ENCODE assay signal across 8 mouse cellular contexts in the genomic region with DNA sequence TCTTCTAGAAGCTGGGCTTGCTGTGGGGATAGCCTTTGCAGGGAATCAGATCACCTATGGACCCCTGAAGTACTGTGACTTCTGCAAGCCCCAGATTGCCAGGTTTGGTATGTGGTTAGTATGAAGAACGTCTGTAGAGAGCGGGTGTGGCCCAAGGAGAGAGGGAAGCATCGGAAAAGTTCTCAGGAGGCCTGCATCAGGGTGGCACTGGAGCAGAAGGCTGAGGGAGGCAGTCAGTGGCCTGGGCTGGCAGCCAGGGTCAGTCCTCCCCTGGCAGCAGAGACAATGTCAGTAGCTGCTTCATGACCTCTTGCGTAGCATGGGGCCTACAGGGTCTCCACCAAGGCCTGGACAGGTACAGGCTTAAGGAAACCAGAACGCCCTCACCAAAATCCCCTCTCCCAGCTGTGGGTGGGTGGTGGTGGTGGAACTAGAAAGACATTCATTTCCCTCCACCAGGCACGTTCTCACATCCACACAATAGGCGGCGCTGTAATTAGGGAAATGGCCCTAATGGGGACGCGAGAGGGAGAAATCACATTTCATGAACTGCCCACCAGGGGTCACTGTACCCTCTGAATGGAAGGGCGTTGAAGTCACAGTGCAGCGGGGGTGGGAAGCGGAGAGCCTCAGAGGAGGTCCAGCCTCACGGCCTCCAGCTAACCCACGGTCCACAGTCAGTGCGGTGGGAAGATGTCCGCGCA. TPM values are rescaled to one million over a fixed set of nuclear protein-coding genes. Genes with fewer than 3 reads are reported as not detected.
DNase-seq lines count a peak whose midpoint lies in the region; ATAC-seq and TF ChIP-seq lines count a peak whose summit lies in the region.

No protein-coding gene starts in this region.

- no peak overlapping the region for H3K27ac ChIP-seq in ES-Bruce4 (ENCODE audit: insufficient read depth, low read length)
- no peak overlapping the region for H3K27ac ChIP-seq in forebrain, embryonic 15.5 days (replicated peaks)

- TF ChIP-seq CTCF in ES-Bruce4 (IDR thresholded peaks at IDR 0.05; ENCODE audit: low read depth, low read length), result peak; percentile 98

- TF ChIP-seq POLR2A in ES-Bruce4 (IDR thresholded peaks at IDR 0.05; ENCODE audit: insufficient read depth, low read length), result no peak

- no peaks in the 10 kb centered on the region for H3K27me3 ChIP-seq in ES-Bruce4 (ENCODE audit: control insufficient read depth, insufficient read depth, low read length, poor library complexity, severe bottlenecking)
- H3K27me3 ChIP-seq in forebrain, embryonic 15.5 days, result peaks cover 16% of the 10 kb centered on the region

- H3K9me3 ChIP-seq in ES-Bruce4 (replicated peaks; ENCODE audit: control insufficient read depth, insufficient read depth, low read length, poor library complexity, severe bottlenecking), result no peaks in the 10 kb centered on the region
- H3K9me3 ChIP-seq in forebrain, embryonic 15.5 days, result no peaks in the 10 kb centered on the region

- ATAC-seq in cerebellum, adult (ENCODE audit: insufficient number of reproducible peaks, low FRiP score, low TSS enrichment), result peak; percentile 63
- peak; percentile 66 for ATAC-seq in forebrain, embryonic 15.5 days (replicated peaks)
- ATAC-seq in neutrophil, adult 5-6 weeks (ENCODE audit: extremely low read depth, insufficient number of reproducible peaks, low FRiP score, poor library complexity, severe bottlenecking), result peak; percentile 76

- no peaks in the 10 kb centered on the region for H3K4me1 ChIP-seq in ES-Bruce4 (ENCODE audit: control insufficient read depth, insufficient read depth, low read length)
- H3K4me1 ChIP-seq in forebrain, embryonic 15.5 days, result peaks cover 15% of the 10 kb centered on the region

- H3K9ac ChIP-seq in ES-Bruce4 (ENCODE audit: low read depth, poor library complexity, severe bottlenecking), result peak overlapping the region; percentile 19; the same call in 1 of the 2 replicates
- no peak overlapping the region for H3K9ac ChIP-seq in forebrain, embryonic 15.5 days (replicated peaks)

- intact Hi-C loops in heart, postnatal 25 days (cut with DNase I), result loop anchor here (2.0 kb wide), 1 partner anchor 26 kb away; no protein-coding TSS in a partner anchor

- H3K4me2 ChIP-seq in forebrain, embryonic 15.5 days (replicated peaks), result peak overlapping the region; percentile 54

- DNase-seq in heart, postnatal 25 days (ENCODE audit: low spot score), result peak; percentile 58
- peak; percentile 64 to 87 for DNase-seq in layer of hippocampus, adult 18-20 months (ENCODE audit: low spot score in 2 of 2)
- DNase-seq in lung, adult 18-20 months, result peak; percentile 77 to 86
- peak; percentile 82 for DNase-seq in testis, postnatal 14 days (ENCODE audit: low spot score)

- H3K4me3 ChIP-seq in ES-Bruce4 (ENCODE audit: low read depth, low read length), result peak overlapping the region; percentile 40
- H3K4me3 ChIP-seq in forebrain, embryonic 15.5 days, result peak overlapping the region; percentile 33

- 24% methylated on average over 18 of the region's 18 CpGs for WGBS in forebrain, embryonic 15.5 days

- no peak for TF ChIP-seq EP300 in ES-Bruce4 (IDR thresholded peaks at IDR 0.05; ENCODE audit: insufficient read depth, low read depth, low read length)

- H3K36me3 ChIP-seq in ES-Bruce4 (ENCODE audit: control insufficient read depth, insufficient read depth, low read length, poor library complexity, severe bottlenecking), result no peaks in the 10 kb centered on the region
- H3K36me3 ChIP-seq in forebrain, embryonic 15.5 days, result no peaks in the 10 kb centered on the region

RNA-seq across cellular contexts. Expression of a gene that starts 31.2 kb away (rescaled TPM):
- polyA plus RNA-seq in ES-Bruce4 (2011; ENCODE audit: insufficient read depth, insufficient read length, low read depth, missing spikeins), result 8.5 and 9.8 TPM in 2 replicates
- 2.5 and 3.0 TPM in 2 replicates for polyA plus RNA-seq in forebrain, embryonic 15.5 days (2015; fragmentation: Nextera tagmentation; extraction: Ambion mirVana)
- 10 to 100 TPM; 13.9 to 17.8 TPM for total RNA-seq in heart, postnatal 25 days (2021)
- 10 to 100 TPM; 10.5 to 12.1 TPM for total RNA-seq in layer of hippocampus, adult 18-20 months (2021)
- 59.8 and 81.4 TPM in 2 replicates for total RNA-seq in neutrophil, adult 5-6 weeks (2017)
